Comparison of ENCODE assay signal across 21 mouse cellular contexts in the genomic region with DNA sequence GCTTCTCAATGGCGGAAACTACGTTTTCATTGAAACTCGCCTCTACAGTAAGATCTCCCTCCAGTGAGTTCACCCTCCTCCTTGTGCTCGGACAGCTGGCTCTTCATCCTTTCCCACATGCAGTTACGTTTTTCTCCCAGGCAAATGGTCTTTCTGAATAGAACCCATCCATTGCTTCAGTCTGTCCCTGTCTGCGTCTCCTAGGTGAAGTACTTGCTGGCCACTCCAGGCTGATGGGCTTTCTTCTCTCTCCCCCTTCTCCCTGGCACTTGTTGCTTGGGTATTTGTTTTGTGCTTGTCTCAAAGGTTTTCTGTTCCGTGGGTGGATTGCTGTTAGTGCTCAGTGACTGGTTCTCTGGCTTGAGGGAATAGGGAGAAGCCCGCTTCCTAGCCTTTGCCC.
DNase-seq lines count a peak whose midpoint lies in the region; ATAC-seq and TF ChIP-seq lines count a peak whose summit lies in the region.
"Had no signal": no experiment of that assay in that cellular context is flagged by ENCODE, and none has a peak within 500 bp of the region (broad histone marks: within the 10 kb centered on the region; RNA-seq: fewer than 3 reads in every experiment).

No protein-coding gene starts in this region.

- WGBS in forebrain, postnatal 0 days, result 69% methylated on average over 8 of the region's 8 CpGs
- WGBS in forebrain, embryonic 12.5 days, result 79% methylated on average over 8 of the region's 8 CpGs
- WGBS in midbrain, embryonic 11.5 days, result 81% methylated on average over 8 of the region's 8 CpGs
- WGBS in midbrain, embryonic 13.5 days, result 74% methylated on average over 8 of the region's 8 CpGs
- 64% methylated on average over 8 of the region's 8 CpGs for WGBS in hindbrain, embryonic 16.5 days

- no peaks in the 10 kb centered on the region for H3K27me3 ChIP-seq in forebrain, postnatal 0 days (ENCODE audit: insufficient read depth, low read length)
- 0 out of 2 replicates have a peak, but pooled peaks cover 1% of the 10 kb centered on the region for H3K27me3 ChIP-seq in forebrain, embryonic 12.5 days
- H3K27me3 ChIP-seq in midbrain, embryonic 11.5 days (ENCODE audit: control insufficient read depth, insufficient read depth, low read length), result no peaks in the 10 kb centered on the region
- no peaks in the 10 kb centered on the region for H3K27me3 ChIP-seq in midbrain, embryonic 13.5 days
- no peaks in the 10 kb centered on the region for H3K27me3 ChIP-seq in hindbrain, embryonic 16.5 days (replicated peaks; ENCODE audit: control insufficient read depth, insufficient read depth, low read length)
- H3K27me3 ChIP-seq: embryonic facial prominence, embryonic 15.5 days had no signal

- no peak overlapping the region for H3K27ac ChIP-seq in forebrain, postnatal 0 days (ENCODE audit: low read depth, low read length)
- no peak overlapping the region for H3K27ac ChIP-seq in forebrain, embryonic 12.5 days
- H3K27ac ChIP-seq in midbrain, embryonic 11.5 days (ENCODE audit: low read depth, low read length), result no peak overlapping the region
- no peak overlapping the region for H3K27ac ChIP-seq in midbrain, embryonic 13.5 days
- H3K27ac ChIP-seq in hindbrain, embryonic 16.5 days (ENCODE audit: low read depth, low read length), result no peak overlapping the region
- H3K27ac ChIP-seq: embryonic facial prominence, embryonic 15.5 days; forebrain, embryonic 10.5 days; gastrocnemius, adult 2 months had no signal

- DNase-seq in forebrain, postnatal 0 days, result no peak
- DNase-seq in midbrain, embryonic 11.5 days (ENCODE audit: low spot score, missing footprints), result peak; percentile 80
- DNase-seq in brain, embryonic 14.5 days (ENCODE audit: low read depth), result peak; percentile 47
- no peak for DNase-seq in thymus, postnatal 4 days
- DNase-seq in cerebellum, postnatal 10 days, result no peak
- DNase-seq: adrenal gland, postnatal 10 days; cerebellum, adult 2 months; cerebellum, postnatal 14 days; embryo, embryonic 11 days; gastrocnemius, adult 2 months; gastrocnemius, postnatal 25 days; heart, postnatal 10 days; heart, postnatal 4 days had no signal

- no peaks in the 10 kb centered on the region for H3K36me3 ChIP-seq in forebrain, postnatal 0 days (ENCODE audit: insufficient read depth)
- no peaks in the 10 kb centered on the region for H3K36me3 ChIP-seq in forebrain, embryonic 12.5 days (replicated peaks)
- H3K36me3 ChIP-seq in midbrain, embryonic 11.5 days (ENCODE audit: control insufficient read depth, insufficient read depth, low read length), result no peaks in the 10 kb centered on the region
- H3K36me3 ChIP-seq in midbrain, embryonic 13.5 days, result no peaks in the 10 kb centered on the region
- H3K36me3 ChIP-seq in hindbrain, embryonic 16.5 days (ENCODE audit: control insufficient read depth, insufficient read depth, low read length), result no peaks in the 10 kb centered on the region
- H3K36me3 ChIP-seq: embryonic facial prominence, embryonic 15.5 days; forebrain, embryonic 10.5 days had no signal

- no peak overlapping the region for H3K9ac ChIP-seq in forebrain, postnatal 0 days
- H3K9ac ChIP-seq in forebrain, embryonic 12.5 days, result no peak overlapping the region
- no peak overlapping the region for H3K9ac ChIP-seq in midbrain, embryonic 11.5 days (ENCODE audit: low read length)
- H3K9ac ChIP-seq in midbrain, embryonic 13.5 days (replicated peaks), result no peak overlapping the region
- H3K9ac ChIP-seq in hindbrain, embryonic 16.5 days (ENCODE audit: low read depth, low read length), result no peak overlapping the region
- H3K9ac ChIP-seq: embryonic facial prominence, embryonic 15.5 days had no signal

- H3K4me2 ChIP-seq in forebrain, postnatal 0 days (ENCODE audit: low read depth), result no peak overlapping the region
- H3K4me2 ChIP-seq in forebrain, embryonic 12.5 days, result no peak overlapping the region
- H3K4me2 ChIP-seq in midbrain, embryonic 11.5 days, result no peak overlapping the region
- no peak overlapping the region for H3K4me2 ChIP-seq in midbrain, embryonic 13.5 days (replicated peaks)
- no peak overlapping the region for H3K4me2 ChIP-seq in hindbrain, embryonic 16.5 days (ENCODE audit: low read length)
- H3K4me2 ChIP-seq: embryonic facial prominence, embryonic 15.5 days had no signal

- no peaks in the 10 kb centered on the region for H3K4me1 ChIP-seq in forebrain, postnatal 0 days (ENCODE audit: insufficient read depth)
- peaks cover 11% of the 10 kb centered on the region for H3K4me1 ChIP-seq in forebrain, embryonic 12.5 days
- H3K4me1 ChIP-seq in midbrain, embryonic 11.5 days (ENCODE audit: control insufficient read depth, insufficient read depth, low read length), result peaks cover 8% of the 10 kb centered on the region; the same call in 1 of the 2 replicates
- peaks cover 15% of the 10 kb centered on the region for H3K4me1 ChIP-seq in midbrain, embryonic 13.5 days (replicated peaks)
- no peaks in the 10 kb centered on the region for H3K4me1 ChIP-seq in hindbrain, embryonic 16.5 days (ENCODE audit: control insufficient read depth, insufficient read depth, low read depth, low read length)
- H3K4me1 ChIP-seq: embryonic facial prominence, embryonic 15.5 days had no signal

- TF ChIP-seq CTCF in forebrain, postnatal 0 days (IDR thresholded peaks at IDR 0.05; ENCODE audit: low read depth), result no peak
- TF ChIP-seq CTCF in brain, embryonic 14.5 days (IDR thresholded peaks at IDR 0.05; ENCODE audit: borderline replicate concordance, extremely low read depth, insufficient read depth, insufficient read length), result no peak

- peak; percentile 58 for ATAC-seq in forebrain, postnatal 0 days
- no peak for ATAC-seq in forebrain, embryonic 12.5 days (ENCODE audit: low FRiP score)
- no peak for ATAC-seq in midbrain, embryonic 11.5 days (ENCODE audit: low FRiP score)
- no peak for ATAC-seq in midbrain, embryonic 13.5 days
- peak; percentile 87 for ATAC-seq in hindbrain, embryonic 16.5 days
- ATAC-seq: inflammation-experienced regulatory T-cells, adult 6 months; intestine, postnatal 0 days had no signal

- no peak for TF ChIP-seq POLR2A in brain, embryonic 14.5 days (IDR thresholded peaks at IDR 0.05; ENCODE audit: borderline replicate concordance, extremely low read depth, insufficient read depth, insufficient read length, poor library complexity, severe bottlenecking)

- H3K9me3 ChIP-seq in forebrain, postnatal 0 days (ENCODE audit: low read length), result no peaks in the 10 kb centered on the region
- H3K9me3 ChIP-seq in forebrain, embryonic 12.5 days, result no peaks in the 10 kb centered on the region
- no peaks in the 10 kb centered on the region for H3K9me3 ChIP-seq in midbrain, embryonic 11.5 days (ENCODE audit: control insufficient read depth, low read length)
- no peaks in the 10 kb centered on the region for H3K9me3 ChIP-seq in midbrain, embryonic 13.5 days
- H3K9me3 ChIP-seq in hindbrain, embryonic 16.5 days (ENCODE audit: control insufficient read depth, low read length), result no peaks in the 10 kb centered on the region
- H3K9me3 ChIP-seq: embryonic facial prominence, embryonic 15.5 days; forebrain, embryonic 10.5 days had no signal

- H3K4me3 ChIP-seq in forebrain, postnatal 0 days (ENCODE audit: low read depth, low read length), result no peak overlapping the region
- H3K4me3 ChIP-seq in forebrain, embryonic 12.5 days (replicated peaks), result no peak overlapping the region
- no peak overlapping the region for H3K4me3 ChIP-seq in midbrain, embryonic 11.5 days (ENCODE audit: low read depth, low read length)
- no peak overlapping the region for H3K4me3 ChIP-seq in midbrain, embryonic 13.5 days (replicated peaks)
- no peak overlapping the region for H3K4me3 ChIP-seq in hindbrain, embryonic 16.5 days (ENCODE audit: low read length)
- H3K4me3 ChIP-seq: embryonic facial prominence, embryonic 15.5 days; erythroblast, embryonic 14.5 days; forebrain, embryonic 10.5 days; gastrocnemius, adult 2 months had no signal

Comparison
In these comparisons a context has a peak if more than half of its experiments do, and no peak if none do; other contexts are left out.
1. ATAC-seq: peak in forebrain, postnatal 0 days (single experiment) and hindbrain, embryonic 16.5 days (single experiment); none in forebrain, embryonic 12.5 days (single experiment), midbrain, embryonic 11.5 days (single experiment) and midbrain, embryonic 13.5 days (single experiment).
2. DNase-seq: peak in midbrain, embryonic 11.5 days (single experiment) and brain, embryonic 14.5 days (single experiment); none in forebrain, postnatal 0 days (single experiment), thymus, postnatal 4 days (single experiment) and cerebellum, postnatal 10 days (0 of 2).